Mouse (Mus musculus): ENCODE measurements around the gene Dnajc2.
A peak's percentile ranks its signal among the peaks of the same experiment; 100 is the strongest.

Gene Dnajc2

DNA sequence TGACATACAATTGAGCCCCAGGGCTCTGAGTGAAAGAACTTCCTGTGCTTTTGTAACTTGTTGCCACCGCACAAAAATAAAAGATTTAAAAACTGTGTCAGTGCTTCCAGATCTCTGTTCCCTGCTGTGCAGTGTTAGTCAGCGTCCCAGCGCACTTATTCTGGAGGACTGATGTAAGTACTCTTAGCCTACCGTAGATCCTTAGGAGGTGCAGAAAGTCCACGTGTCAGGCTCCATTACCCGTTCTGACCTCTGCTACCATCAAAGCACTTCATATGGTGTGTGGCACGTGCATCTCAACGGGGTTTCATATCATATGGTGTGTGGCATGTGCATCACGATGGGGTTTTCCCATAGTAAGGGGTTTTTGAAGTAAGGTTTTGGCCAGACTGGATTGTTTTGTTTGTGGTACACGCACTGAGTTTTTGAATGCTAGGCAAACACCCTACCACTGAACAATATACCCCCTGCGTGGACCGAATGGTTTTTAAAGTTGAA lies 18.7 kb upstream of the Dnajc2 start:
- no peak for TF ChIP-seq NANOG (IDR thresholded peaks at IDR 0.05; ENCODE audit: borderline replicate concordance, low read length)
- TF ChIP-seq POU5F1 (IDR thresholded peaks at IDR 0.05; ENCODE audit: borderline replicate concordance, low read length), result no peak
- no peak for TF ChIP-seq CTCF (conservative IDR thresholded peaks at IDR 0.05; ENCODE audit: low read length)
- H3K4me1 ChIP-seq (replicated peaks; ENCODE audit: low read depth, low read length), result peaks cover 16% of the 10 kb centered on the region
- H3K36me3 ChIP-seq (ENCODE audit: insufficient read depth, low read length), result peaks cover 60% of the 10 kb centered on the region
- 0 out of 2 replicates have a peak overlapping the region, but pooled peaks have one; percentile 11 for H3K4me3 ChIP-seq (replicated peaks; ENCODE audit: low read length)
- H3K9me3 ChIP-seq (ENCODE audit: low read length), result no peaks in the 10 kb centered on the region
- H3K27me3 ChIP-seq (ENCODE audit: insufficient read depth, low read length), result no peaks in the 10 kb centered on the region

DNA sequence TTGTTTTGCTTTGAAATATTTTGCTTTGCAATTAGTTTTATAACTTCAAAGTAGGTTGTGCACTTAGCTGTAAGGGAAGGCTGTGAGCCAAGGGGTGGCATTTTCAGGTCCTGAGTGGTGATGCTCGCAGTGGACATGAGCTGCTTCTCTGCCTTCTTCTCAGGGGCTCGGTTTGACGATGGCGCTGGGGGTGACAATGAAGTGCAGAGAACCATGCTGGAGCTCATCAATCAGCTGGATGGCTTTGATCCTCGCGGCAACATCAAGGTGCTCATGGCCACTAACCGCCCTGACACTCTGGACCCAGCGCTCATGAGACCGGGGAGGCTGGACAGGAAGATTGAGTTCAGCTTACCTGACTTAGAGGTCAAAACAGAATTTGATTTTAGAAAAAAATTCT lies 17.9 kb upstream of the Dnajc2 start:
- Histone ChIP-seq H3K4me3 (replicated peaks; ENCODE audit: low read length) (no peak overlapping the region), H3K27me3 (ENCODE audit: insufficient read depth, low read length) (no peaks in the 10 kb centered on the region), H3K36me3 (ENCODE audit: insufficient read depth, low read length) (peaks cover 68% of the 10 kb centered on the region), H3K4me1 (replicated peaks; ENCODE audit: low read depth, low read length) (peaks cover 16% of the 10 kb centered on the region), H3K9me3 (ENCODE audit: low read length) (no peaks in the 10 kb centered on the region)
- TF ChIP-seq POU5F1 (IDR thresholded peaks at IDR 0.05; ENCODE audit: borderline replicate concordance, low read length), result no peak

DNA sequence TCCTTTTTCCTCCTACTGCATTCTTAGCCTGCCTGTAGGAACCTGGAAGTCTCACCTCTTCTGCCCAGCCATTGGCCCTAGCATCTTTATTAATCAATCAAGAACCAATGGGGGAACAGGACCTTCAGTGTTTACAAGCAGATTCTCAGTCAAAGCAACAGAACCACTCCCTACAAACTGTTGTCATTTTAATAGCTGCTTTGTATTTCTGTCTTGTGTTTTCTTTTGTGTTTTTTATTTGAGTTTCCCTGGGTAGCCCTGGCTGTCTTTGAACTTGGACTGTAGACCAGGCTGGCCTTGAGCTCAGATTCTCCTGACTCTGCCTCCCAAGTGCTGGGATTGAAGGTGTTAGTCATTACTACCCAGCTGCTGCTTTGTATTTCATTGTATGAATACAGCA lies 7.1 kb upstream of the Dnajc2 start:
- Histone ChIP-seq H3K36me3 (ENCODE audit: insufficient read depth, low read length) (peaks cover 67% of the 10 kb centered on the region), H3K9me3 (ENCODE audit: low read length) (no peaks in the 10 kb centered on the region), H3K4me3 (replicated peaks; ENCODE audit: low read length) (0 out of 2 replicates have a peak overlapping the region, but pooled peaks have one; percentile 30), H3K4me1 (replicated peaks; ENCODE audit: low read depth, low read length) (peaks cover 49% of the 10 kb centered on the region), H3K27me3 (ENCODE audit: insufficient read depth, low read length) (no peaks in the 10 kb centered on the region)
- TF ChIP-seq NANOG (IDR thresholded peaks at IDR 0.05; ENCODE audit: borderline replicate concordance, low read length), result peak; percentile 40; the same call in 1 of the 2 replicates
- TF ChIP-seq POU5F1 (IDR thresholded peaks at IDR 0.05; ENCODE audit: borderline replicate concordance, low read length), result no peak

DNA sequence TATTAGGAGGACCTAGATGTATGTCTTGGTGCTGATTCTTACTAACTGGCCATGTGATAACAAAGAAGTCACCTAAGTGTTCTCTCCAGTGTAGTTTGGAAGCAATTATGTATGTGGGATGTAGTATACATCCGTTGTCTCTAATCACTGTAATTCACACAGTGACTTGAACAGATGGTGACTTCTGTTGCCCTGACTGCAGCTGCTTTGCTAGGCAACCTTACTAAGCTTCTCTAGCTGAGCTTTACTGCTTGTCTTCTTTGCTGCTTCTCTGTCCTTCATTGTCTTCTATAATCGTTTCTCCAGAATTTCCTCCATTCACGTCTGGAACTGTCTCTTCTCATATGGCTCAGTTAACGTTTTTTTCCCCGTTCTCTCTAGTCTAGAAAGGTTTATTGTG lies 4.0 kb upstream of the Dnajc2 start:
- no peaks in the 10 kb centered on the region for H3K27me3 ChIP-seq (ENCODE audit: insufficient read depth, low read length)

DNA sequence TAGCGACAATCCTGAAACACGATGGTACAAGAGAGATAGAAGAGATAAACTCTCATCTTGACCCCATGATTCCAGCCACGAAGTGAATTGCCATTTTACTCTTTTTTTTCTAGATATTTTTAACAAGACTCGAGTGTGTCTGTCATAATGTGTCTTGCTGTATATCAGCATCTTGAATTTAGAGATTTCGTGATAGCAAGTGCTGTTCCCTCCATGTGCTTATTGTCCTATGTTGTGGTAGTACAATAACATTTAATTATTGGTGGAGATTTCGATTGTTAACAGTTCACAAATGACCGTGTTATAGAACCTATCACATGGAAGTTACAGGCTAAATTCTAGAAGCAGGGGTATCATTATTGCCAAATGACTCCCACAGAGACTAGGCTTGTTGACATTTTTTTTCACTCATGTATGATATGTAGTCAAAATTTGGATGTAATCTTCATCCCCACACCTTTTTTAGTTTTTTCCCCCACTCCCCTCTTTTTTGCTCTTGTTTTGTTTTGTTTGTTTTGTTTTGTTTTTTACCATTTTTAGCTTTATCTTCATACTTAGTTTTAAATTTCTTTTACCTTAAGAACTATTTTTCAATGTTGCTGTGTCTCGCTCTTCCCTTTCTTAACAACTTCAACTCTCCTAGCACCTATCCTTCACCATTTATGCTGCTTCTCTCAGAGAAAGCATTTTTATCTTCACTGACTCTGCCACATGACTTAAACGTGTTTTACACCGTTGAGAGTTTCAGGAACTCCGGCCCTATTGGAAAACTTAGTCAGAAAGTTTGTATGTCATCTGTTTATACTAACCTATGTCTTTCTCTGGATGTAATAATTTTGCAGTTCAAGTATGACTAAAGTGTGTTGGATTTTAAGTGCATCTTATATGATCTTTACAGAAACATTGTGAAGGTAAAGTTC lies 2.4 kb upstream of the Dnajc2 start:
- H3K9me3 ChIP-seq (ENCODE audit: low read length), result no peaks in the 10 kb centered on the region
- H3K4me3 ChIP-seq (replicated peaks; ENCODE audit: low read length), result peak overlapping the region; percentile 97
- TF ChIP-seq CTCF (conservative IDR thresholded peaks at IDR 0.05; ENCODE audit: low read length) (no peak), NANOG (IDR thresholded peaks at IDR 0.05; ENCODE audit: borderline replicate concordance, low read length) (no peak), POU5F1 (IDR thresholded peaks at IDR 0.05; ENCODE audit: borderline replicate concordance, low read length) (no peak)
- H3K27me3 ChIP-seq (ENCODE audit: insufficient read depth, low read length), result no peaks in the 10 kb centered on the region
- H3K4me1 ChIP-seq (replicated peaks; ENCODE audit: low read depth, low read length), result peaks cover 71% of the 10 kb centered on the region
- peaks cover 52% of the 10 kb centered on the region for H3K36me3 ChIP-seq (ENCODE audit: insufficient read depth, low read length)

More for the DNA sequence above, 4.0 kb upstream of the Dnajc2 start:
- H3K4me1 ChIP-seq (replicated peaks; ENCODE audit: low read depth, low read length), result peaks cover 63% of the 10 kb centered on the region
- H3K36me3 ChIP-seq (ENCODE audit: insufficient read depth, low read length), result peaks cover 43% of the 10 kb centered on the region
- no peak for TF ChIP-seq CTCF (conservative IDR thresholded peaks at IDR 0.05; ENCODE audit: low read length)
- no peak for TF ChIP-seq NANOG (IDR thresholded peaks at IDR 0.05; ENCODE audit: borderline replicate concordance, low read length)
- TF ChIP-seq POU5F1 (IDR thresholded peaks at IDR 0.05; ENCODE audit: borderline replicate concordance, low read length), result no peak
- H3K9me3 ChIP-seq (ENCODE audit: low read length), result no peaks in the 10 kb centered on the region
- H3K4me3 ChIP-seq (replicated peaks; ENCODE audit: low read length), result no peak overlapping the region

DNA sequence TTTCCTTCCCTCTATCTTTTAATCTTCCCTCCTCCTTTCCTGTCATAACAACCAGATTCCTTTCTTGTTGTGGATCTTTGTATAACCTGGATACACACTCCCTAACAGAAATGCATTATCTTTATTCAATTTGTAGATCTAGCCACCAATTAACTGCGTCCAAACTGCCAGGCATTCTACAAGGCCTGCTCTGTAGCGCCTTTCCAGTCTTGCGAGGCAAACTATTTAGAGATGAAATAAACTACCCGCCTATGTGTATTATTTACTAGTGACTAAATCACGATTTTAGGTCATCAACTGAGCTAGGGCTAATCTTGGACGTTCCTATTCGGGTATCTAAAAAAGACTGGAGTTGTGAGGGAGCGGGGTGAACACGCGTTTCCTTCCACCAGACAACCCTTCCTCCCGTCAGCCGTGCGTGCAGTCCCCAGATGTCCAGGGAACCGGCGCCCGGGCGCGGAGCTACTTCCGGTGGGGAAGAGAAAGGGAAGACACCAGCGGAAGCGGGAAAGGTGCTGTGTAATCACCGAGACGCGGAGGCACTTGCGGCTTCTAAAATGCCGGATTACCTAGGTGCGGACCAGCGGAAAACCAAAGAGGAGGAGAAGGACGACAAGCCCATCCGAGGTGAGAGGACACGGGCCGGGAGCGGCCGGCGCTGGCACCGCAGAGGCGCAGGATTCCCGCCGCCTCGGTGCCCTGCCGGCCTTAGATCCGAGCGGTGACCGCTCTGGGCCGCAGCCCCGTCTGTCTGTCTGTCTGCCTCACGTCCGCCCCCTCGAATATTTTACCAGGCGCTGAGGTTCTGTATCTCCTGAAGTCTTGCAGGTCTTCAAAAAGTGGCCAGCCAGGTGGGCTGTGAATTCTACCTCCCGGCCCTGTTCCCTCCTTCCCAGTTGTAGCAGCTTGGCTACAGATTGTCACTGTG lies 1.5 kb upstream of the Dnajc2 start:
- Histone ChIP-seq H3K9me3 (ENCODE audit: low read length) (no peaks in the 10 kb centered on the region), H3K36me3 (ENCODE audit: insufficient read depth, low read length) (peaks cover 55% of the 10 kb centered on the region), H3K4me3 (replicated peaks; ENCODE audit: low read length) (peak overlapping the region; percentile 97), H3K4me1 (replicated peaks; ENCODE audit: low read depth, low read length) (peaks cover 63% of the 10 kb centered on the region), H3K27me3 (ENCODE audit: insufficient read depth, low read length) (no peaks in the 10 kb centered on the region)
- no peak for TF ChIP-seq CTCF (conservative IDR thresholded peaks at IDR 0.05; ENCODE audit: low read length)
- no peak for TF ChIP-seq POU5F1 (IDR thresholded peaks at IDR 0.05; ENCODE audit: borderline replicate concordance, low read length)
- no peak for TF ChIP-seq NANOG (IDR thresholded peaks at IDR 0.05; ENCODE audit: borderline replicate concordance, low read length)

DNA sequence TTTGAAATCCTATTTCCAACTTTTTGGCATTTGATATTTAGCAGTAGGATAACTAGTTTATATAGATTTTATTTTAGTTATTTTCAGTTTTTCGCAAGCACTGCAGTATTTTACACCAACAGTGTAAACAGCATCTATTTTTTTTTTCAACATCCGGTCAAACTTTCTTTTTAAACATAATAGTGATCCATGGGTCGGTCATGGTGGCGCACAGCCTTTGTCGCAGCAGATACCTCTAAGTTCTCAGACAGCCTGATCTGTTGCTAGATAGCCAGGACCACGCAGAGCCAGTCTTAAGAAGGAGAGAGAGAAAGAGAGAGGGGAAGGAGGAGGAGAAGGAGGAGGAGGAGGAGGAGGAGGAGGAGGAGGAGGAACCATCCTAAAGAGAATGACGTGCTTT lies 725 bp upstream of the Dnajc2 start:
- Histone ChIP-seq H3K36me3 (ENCODE audit: insufficient read depth, low read length) (peaks cover 56% of the 10 kb centered on the region), H3K4me1 (replicated peaks; ENCODE audit: low read depth, low read length) (peaks cover 56% of the 10 kb centered on the region), H3K9me3 (ENCODE audit: low read length) (no peaks in the 10 kb centered on the region), H3K27me3 (ENCODE audit: insufficient read depth, low read length) (no peaks in the 10 kb centered on the region), H3K4me3 (replicated peaks; ENCODE audit: low read length) (peak overlapping the region; percentile 98; the same call in 1 of the 2 replicates)
- TF ChIP-seq NANOG (IDR thresholded peaks at IDR 0.05; ENCODE audit: borderline replicate concordance, low read length), result no peak
- TF ChIP-seq CTCF (conservative IDR thresholded peaks at IDR 0.05; ENCODE audit: low read length), result no peak
- no peak for TF ChIP-seq POU5F1 (IDR thresholded peaks at IDR 0.05; ENCODE audit: borderline replicate concordance, low read length)

All from E14TG2a.4 (cell line).